Mouse (Mus musculus): Measurements from ENCODE around the gene Wscd1. TPM values are rescaled to one million over a fixed set of nuclear protein-coding genes. Genes with fewer than 3 reads are reported as not detected.

Wscd1 gene
- not detected in 2 replicates for polyA plus RNA-seq (2012; ENCODE audit: insufficient read depth, low replicate concordance)

DNA sequence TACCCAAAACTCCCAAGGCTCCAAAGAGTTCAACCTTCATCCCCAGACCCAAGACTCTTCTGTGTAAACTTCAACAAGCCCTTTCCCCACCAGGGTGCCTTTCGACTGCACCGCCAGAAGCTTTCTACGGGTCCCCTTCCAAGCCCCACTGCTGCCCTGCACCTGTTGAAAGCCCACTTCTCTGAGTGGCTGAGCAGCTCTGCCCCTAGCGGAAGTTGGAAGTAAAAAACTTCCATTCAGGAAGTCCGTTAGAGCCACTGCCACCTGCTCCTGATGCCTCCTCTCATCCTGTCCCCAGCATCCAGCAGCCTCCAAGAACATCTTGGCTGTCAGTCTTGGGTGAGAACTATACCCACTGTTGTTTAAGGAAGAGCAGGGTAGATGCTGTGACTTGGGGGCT, at the start of gene Wscd1:
Gene Wscd1 (plus strand): TSS at position 250 of the 400 bp plus-strand sequence.
- H3K4me1 ChIP-seq = peaks cover 4% of the 10 kb centered on the region; the same call in 1 of the 2 replicates
- H3K36me3 ChIP-seq (replicated peaks; ENCODE audit: low read length) = no peaks in the 10 kb centered on the region
- peak within 1 kb of the TSS; percentile 51 for H3K4me3 ChIP-seq (replicated peaks)
- H3K27me3 ChIP-seq (replicated peaks) = peaks cover 52% of the 10 kb centered on the region
- TF ChIP-seq FLI1 (IDR thresholded peaks at IDR 0.05; ENCODE audit: low read length) (no peak), GATA1 (IDR thresholded peaks at IDR 0.05; ENCODE audit: borderline replicate concordance, low read length) (no peak)
- 0 out of 2 replicates have a peak, but pooled peaks cover 4% of the 10 kb centered on the region for H3K9me3 ChIP-seq

DNA sequence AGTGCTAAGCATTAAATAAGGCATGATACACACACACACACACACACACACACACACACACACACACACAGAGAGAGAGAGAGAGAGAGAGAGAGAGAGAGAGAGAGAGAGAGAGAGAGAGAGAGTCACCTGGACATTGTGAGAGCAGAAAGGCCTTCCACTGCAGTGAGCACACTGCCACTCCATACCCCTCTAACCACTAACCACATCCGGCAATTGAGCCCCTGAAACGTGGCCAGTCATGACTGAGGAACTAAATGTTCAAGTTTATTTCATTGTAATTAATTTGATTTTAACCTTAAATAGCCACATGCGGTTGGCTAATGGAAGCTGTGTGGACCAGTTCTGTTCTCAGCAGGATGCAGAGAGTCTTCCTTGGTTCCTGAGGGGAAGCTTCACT, 21.7 kb upstream of the Wscd1 start:
- TF ChIP-seq GATA1 (IDR thresholded peaks at IDR 0.05; ENCODE audit: borderline replicate concordance, low read length) = no peak
- TF ChIP-seq FLI1 (IDR thresholded peaks at IDR 0.05; ENCODE audit: low read length) = no peak
- peaks cover 10% of the 10 kb centered on the region for H3K27me3 ChIP-seq (replicated peaks)
- peaks cover 6% of the 10 kb centered on the region; the same call in 1 of the 2 replicates for H3K4me1 ChIP-seq
- H3K36me3 ChIP-seq (replicated peaks; ENCODE audit: low read length) = no peaks in the 10 kb centered on the region
- H3K4me3 ChIP-seq (replicated peaks) = no peak overlapping the region
- no peaks in the 10 kb centered on the region for H3K9me3 ChIP-seq

DNA sequence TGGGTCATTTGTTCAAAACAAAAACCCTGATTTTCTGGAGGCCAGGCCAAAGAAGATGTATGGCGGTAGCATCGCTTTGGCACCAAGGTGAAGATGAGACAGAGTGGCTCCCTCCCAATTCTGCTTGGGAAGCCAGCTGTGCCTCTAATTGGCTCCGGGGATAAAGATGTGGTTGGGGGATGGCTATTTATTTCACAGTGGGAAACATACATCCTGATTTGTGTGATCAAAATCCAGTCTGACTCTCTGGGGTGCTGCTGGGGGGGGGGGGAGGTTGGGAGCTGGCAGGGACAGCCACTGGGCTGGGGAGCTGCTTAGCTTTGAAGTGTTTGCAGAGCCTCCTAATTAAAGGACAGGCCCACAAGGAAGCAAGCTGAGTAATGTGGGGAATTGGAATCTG, 20.4 kb upstream of the Wscd1 start:
- Histone ChIP-seq H3K4me1 (peaks cover 6% of the 10 kb centered on the region; the same call in 1 of the 2 replicates), H3K36me3 (replicated peaks; ENCODE audit: low read length) (no peaks in the 10 kb centered on the region), H3K4me3 (replicated peaks) (no peak overlapping the region), H3K27me3 (replicated peaks) (peaks cover 10% of the 10 kb centered on the region), H3K9me3 (no peaks in the 10 kb centered on the region)
- no peak for TF ChIP-seq GATA1 (IDR thresholded peaks at IDR 0.05; ENCODE audit: borderline replicate concordance, low read length)
- no peak for TF ChIP-seq FLI1 (IDR thresholded peaks at IDR 0.05; ENCODE audit: low read length)

DNA sequence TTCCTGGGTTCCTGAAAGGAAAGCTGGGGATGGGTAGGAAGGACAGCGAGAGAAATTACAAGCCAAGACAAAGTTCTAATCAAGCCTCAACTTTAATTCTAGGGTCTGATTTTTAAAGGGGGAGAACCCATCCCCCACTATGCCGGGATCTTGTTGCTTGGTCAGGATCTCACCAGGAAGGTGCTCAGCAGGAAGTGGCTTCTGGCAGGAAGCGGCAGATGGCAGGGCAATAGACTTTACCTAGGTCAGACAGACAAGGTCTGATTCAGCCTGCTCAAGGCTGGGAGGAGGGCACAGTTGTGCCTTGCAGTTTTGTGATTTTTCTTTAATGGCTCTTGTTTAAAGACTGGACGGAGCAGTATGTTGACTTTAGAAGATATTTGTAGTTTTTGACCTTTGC, 15.9 kb upstream of the Wscd1 start:
- Histone ChIP-seq H3K36me3 (replicated peaks; ENCODE audit: low read length) (no peaks in the 10 kb centered on the region), H3K9me3 (no peaks in the 10 kb centered on the region), H3K4me1 (no peaks in the 10 kb centered on the region), H3K27me3 (replicated peaks) (no peaks in the 10 kb centered on the region), H3K4me3 (replicated peaks) (no peak overlapping the region)
- TF ChIP-seq FLI1 (IDR thresholded peaks at IDR 0.05; ENCODE audit: low read length) (no peak), GATA1 (IDR thresholded peaks at IDR 0.05; ENCODE audit: borderline replicate concordance, low read length) (no peak)

DNA sequence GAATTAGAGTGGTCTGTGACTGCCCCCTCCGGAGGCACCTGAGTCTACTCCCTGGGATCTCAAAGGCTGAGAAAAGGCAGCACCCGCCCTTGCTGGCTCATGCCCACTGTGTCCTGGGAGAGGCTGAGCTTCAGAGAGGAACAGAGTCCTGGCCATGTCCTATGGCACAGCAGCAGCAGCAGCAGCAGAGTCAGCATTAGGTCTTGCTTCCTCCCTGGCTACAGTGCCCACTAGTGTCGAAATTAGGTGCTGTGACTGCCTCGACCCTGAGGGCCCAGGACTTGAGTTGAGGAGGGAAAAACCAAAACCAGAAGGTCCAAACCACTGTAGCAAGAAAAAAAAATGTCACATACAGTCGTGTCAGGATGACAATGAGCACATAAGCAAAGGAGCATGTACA, 12.6 kb upstream of the Wscd1 start:
- Histone ChIP-seq H3K36me3 (replicated peaks; ENCODE audit: low read length) (no peaks in the 10 kb centered on the region), H3K4me3 (replicated peaks) (no peak overlapping the region), H3K9me3 (no peaks in the 10 kb centered on the region; the same call in 1 of the 2 replicates), H3K27me3 (replicated peaks) (no peaks in the 10 kb centered on the region), H3K4me1 (no peaks in the 10 kb centered on the region)
- TF ChIP-seq GATA1 (IDR thresholded peaks at IDR 0.05; ENCODE audit: borderline replicate concordance, low read length) (no peak), FLI1 (IDR thresholded peaks at IDR 0.05; ENCODE audit: low read length) (no peak)

DNA sequence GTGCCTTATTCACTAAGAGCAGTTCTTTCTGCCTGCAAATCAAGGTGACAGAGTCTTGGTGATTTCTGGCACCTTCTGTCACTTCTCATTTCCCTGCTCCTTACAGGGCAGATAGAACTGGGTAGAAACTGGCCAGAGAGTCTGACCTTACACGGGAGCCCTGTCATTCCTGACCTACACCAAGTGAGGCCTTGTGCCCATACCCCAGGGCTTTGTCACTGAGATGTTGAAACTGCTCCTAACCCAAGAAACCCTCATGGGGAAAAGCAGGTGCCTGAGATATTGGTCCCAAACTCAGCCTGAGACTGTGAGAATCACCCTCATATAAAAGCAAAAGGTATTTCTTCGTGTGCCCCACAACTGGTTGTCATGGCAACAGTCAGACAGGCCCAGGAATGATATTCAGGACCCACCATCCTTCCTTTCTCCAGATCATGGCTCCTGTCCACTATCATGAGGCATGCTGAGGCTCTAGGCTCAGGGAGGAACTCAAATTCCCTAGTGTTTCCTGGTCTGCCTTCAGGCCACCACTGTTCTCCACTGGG, 11.1 kb upstream of the Wscd1 start:
- H3K9me3 ChIP-seq = no peaks in the 10 kb centered on the region; the same call in 1 of the 2 replicates
- no peak for TF ChIP-seq FLI1 (IDR thresholded peaks at IDR 0.05; ENCODE audit: low read length)
- no peak for TF ChIP-seq GATA1 (IDR thresholded peaks at IDR 0.05; ENCODE audit: borderline replicate concordance, low read length)
- no peaks in the 10 kb centered on the region for H3K36me3 ChIP-seq (replicated peaks; ENCODE audit: low read length)
- no peaks in the 10 kb centered on the region for H3K4me1 ChIP-seq
- H3K27me3 ChIP-seq (replicated peaks) = no peaks in the 10 kb centered on the region
- H3K4me3 ChIP-seq (replicated peaks) = no peak overlapping the region

DNA sequence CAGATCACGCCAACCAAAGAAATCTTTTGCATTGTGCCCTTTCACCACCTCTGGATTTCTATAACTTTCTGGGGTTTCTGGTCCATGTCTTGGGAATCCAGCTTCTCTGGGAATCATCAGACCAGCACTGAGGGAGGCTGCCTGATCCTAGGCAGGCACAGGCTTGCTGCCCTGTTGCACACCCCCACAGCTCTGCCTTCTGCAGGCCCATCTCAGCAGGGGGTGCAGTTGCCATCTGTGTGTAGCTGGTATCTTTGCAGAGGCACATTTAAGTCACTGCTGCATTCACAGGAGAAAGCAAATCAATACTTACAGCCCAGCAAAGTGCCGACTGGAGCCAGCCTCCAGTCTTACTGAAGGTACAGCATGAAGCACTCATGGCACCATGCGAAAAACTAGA, 3.8 kb upstream of the Wscd1 start:
- Histone ChIP-seq H3K4me1 (peaks cover 4% of the 10 kb centered on the region; the same call in 1 of the 2 replicates), H3K9me3 (peaks cover 4% of the 10 kb centered on the region; the same call in 1 of the 2 replicates), H3K36me3 (replicated peaks; ENCODE audit: low read length) (no peaks in the 10 kb centered on the region), H3K27me3 (replicated peaks) (peaks cover 27% of the 10 kb centered on the region), H3K4me3 (replicated peaks) (no peak overlapping the region)
- no peak for TF ChIP-seq FLI1 (IDR thresholded peaks at IDR 0.05; ENCODE audit: low read length)
- TF ChIP-seq GATA1 (IDR thresholded peaks at IDR 0.05; ENCODE audit: borderline replicate concordance, low read length) = no peak

DNA sequence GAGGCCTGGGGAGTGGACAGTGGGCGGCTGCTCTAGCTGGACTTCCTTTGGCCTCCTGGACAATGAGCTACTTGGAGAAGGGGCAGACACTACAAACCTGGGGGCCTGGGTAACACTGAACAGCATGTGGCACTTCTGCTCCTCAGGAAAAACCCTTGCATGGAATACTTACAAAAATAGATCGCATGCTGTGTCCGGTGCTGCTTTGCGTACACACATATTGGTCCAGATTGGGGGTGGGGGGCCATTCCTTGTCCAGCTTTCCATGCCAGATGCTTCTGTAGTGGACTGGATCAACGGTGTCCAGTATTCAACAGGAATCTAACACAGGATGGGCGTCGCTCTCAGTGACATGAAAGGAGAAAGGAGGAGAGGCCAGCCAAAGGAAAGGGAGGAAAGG, 2.0 kb upstream of the Wscd1 start:
- no peaks in the 10 kb centered on the region for H3K36me3 ChIP-seq (replicated peaks; ENCODE audit: low read length)
- 0 out of 2 replicates have a peak, but pooled peaks cover 4% of the 10 kb centered on the region for H3K9me3 ChIP-seq
- no peak overlapping the region for H3K4me3 ChIP-seq (replicated peaks)
- peaks cover 45% of the 10 kb centered on the region for H3K27me3 ChIP-seq (replicated peaks)
- TF ChIP-seq FLI1 (IDR thresholded peaks at IDR 0.05; ENCODE audit: low read length) = no peak
- H3K4me1 ChIP-seq = peaks cover 4% of the 10 kb centered on the region; the same call in 1 of the 2 replicates

DNA sequence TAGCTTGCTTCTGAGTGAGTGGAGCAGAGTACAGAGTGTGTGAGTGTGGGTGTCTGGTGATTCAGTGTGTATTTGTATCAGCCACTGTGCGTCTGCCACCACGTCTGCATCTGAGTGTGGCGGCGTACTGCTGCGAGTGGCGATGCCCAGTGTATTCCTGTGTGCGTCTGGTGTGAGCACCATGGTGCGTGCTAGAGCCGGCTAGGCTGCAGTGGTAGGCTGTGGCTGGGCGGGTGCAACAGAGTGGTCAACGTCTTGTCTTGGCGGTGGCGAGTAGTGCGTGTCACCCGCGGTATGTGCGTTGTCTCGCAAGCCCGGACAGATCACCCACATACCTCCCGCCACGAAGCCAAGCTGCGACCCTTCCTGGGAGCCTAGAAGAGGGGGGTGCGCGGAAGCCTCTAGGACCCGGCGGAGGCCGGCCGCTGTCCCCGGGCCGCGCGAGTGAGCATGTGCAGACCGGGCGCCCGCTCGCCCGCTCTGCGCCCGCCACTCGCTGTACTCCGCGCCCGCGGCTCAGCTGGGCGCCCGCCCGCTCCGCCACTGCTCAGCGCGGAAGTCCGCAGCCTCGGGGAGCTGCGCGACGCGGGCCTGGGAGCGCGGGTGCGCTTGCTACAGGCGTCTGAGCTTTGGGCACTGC, 934 bp downstream of the Wscd1 start:
- peaks cover 4% of the 10 kb centered on the region; the same call in 1 of the 2 replicates for H3K4me1 ChIP-seq
- H3K9me3 ChIP-seq = 0 out of 2 replicates have a peak, but pooled peaks cover 4% of the 10 kb centered on the region
- peaks cover 58% of the 10 kb centered on the region for H3K27me3 ChIP-seq (replicated peaks)
- peak overlapping the region; percentile 51 for H3K4me3 ChIP-seq (replicated peaks)
- TF ChIP-seq FLI1 (IDR thresholded peaks at IDR 0.05; ENCODE audit: low read length) = no peak
- TF ChIP-seq GATA1 (IDR thresholded peaks at IDR 0.05; ENCODE audit: borderline replicate concordance, low read length) = no peak
- H3K36me3 ChIP-seq (replicated peaks; ENCODE audit: low read length) = no peaks in the 10 kb centered on the region

DNA sequence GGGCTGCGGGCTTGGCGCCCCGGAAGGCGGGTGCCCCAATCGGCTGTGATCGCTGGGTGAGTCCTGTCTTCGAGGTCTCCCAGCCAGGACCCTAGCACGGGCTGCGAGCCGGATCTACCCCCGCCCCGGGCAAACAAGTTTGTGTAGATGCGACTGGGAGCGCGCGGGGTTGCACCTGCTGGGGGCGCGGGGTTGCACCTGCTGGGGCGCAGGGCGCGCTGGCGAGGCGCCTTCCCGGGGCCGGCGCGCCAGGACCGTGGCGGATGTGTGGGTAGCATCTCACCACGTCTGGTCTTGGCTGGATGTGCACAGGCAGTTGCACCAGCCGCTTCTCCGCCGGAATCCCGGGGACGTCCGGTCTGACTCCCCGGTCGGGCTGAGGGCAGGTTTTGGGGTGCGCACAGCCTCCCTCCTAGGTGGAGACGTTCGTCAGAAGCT, 1.5 kb downstream of the Wscd1 start:
- H3K9me3 ChIP-seq = 0 out of 2 replicates have a peak, but pooled peaks cover under 1% of the 10 kb centered on the region
- H3K4me3 ChIP-seq (replicated peaks) = peak overlapping the region; percentile 4
- H3K4me1 ChIP-seq = peaks cover 4% of the 10 kb centered on the region; the same call in 1 of the 2 replicates
- peaks cover 56% of the 10 kb centered on the region for H3K27me3 ChIP-seq (replicated peaks)
- TF ChIP-seq FLI1 (IDR thresholded peaks at IDR 0.05; ENCODE audit: low read length) = no peak
- no peak for TF ChIP-seq GATA1 (IDR thresholded peaks at IDR 0.05; ENCODE audit: borderline replicate concordance, low read length)
- no peaks in the 10 kb centered on the region for H3K36me3 ChIP-seq (replicated peaks; ENCODE audit: low read length)

All from megakaryocyte, embryonic 14.5 days (primary cell).